Mouse (Mus musculus): ENCODE data around the gene Wasf2.

Gene Wasf2

DNA sequence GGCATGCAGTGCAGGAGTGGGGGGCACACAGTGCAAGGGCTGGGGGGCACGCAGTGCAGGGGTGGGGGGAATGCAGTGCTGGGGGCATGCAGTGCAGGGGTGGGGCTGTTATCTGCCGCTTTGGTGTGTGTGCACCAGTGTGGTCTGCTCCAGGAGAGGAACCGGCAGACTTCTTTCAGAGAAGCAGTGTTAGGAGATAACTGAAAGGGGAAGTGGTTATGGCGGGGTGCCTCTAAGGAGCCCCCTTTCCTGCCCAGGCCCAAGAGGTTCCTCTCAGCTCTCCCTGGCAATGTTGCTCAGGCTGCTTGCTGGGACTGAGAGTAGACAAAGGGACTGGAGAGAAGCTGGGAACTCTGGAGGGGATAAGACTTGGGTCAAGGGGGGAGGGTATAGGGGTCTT is 107.6 kb downstream of the Wasf2 start:
- DNase-seq (ENCODE audit: low spot score in 2 of 2), result no peak

DNA sequence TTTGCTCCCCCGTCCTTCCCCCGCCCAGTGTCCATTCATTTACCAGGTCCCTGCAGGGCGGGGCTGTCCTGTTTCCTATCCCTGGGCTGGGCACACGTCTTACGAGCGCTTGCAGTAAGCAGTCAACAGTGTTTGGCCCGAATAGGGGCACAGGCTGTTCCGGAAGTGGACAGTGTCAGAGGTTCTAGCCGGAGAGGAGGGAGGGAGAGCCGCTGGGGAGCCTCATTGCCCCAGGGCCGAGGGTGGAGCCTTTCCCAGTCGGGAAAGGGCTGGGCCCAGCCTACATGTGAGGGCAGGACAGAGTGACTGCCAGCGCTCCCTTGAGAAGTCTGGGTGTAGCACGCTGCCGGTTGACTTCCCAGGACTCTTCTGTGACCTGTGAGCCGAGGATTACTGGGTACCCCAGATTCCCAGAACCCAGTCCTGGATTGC is 110.2 kb downstream of the Wasf2 start, which contains the start of gene Map3k6:
Gene Map3k6 (plus strand): TSS at position 329 of the 432 bp plus-strand sequence.
- no peak for DNase-seq (ENCODE audit: low spot score in 2 of 2)

DNA sequence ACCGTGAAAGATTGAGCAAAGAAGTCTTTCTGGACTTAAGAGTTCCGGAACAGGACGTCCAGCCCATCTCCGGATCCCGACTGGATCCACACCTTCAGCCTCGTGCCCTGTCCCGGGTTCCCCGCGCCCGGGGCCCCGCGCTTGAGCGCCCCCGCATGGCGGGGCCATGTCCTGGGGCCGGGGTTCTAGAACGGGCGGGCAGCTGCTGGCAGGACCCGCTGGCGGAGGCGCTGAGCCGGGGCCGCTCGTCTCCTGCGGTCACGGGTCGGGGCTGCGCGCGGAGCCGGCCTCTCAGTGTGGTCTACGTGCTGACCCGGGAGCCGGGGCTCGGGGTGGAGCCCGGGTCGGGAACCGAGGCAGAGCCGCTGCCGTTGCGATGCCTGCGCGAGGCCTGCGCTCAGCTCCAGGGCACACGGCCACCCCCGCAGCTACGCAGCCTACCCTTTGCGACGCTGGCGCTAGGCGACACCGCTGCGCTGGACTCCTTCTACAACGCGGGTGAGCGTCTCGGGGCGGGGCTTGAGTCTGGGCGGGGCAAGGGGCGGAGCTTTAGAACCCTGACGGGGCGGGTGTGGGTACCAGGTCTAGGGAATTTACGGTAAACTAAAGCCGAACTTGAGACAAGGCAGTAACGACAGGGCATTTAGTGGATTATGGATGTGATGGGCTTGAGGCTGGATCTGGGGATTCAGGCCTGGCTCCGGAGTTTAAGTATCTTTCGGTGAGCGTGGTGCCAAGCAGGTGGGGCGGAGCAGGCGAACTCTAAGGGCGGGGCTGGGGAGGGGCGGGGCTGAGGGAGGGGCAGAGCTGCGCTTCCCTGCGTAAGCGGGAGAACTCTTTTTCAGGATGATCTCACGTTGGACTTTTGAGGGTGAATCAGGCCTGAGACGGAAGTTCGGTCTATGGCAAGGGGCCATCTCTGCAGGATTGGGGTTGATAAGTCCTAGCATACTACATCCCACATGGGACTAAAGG is 110.9 kb downstream of the Wasf2 start:
- DNase-seq (ENCODE audit: low spot score in 2 of 2), result peak; percentile 89 to 90

DNA sequence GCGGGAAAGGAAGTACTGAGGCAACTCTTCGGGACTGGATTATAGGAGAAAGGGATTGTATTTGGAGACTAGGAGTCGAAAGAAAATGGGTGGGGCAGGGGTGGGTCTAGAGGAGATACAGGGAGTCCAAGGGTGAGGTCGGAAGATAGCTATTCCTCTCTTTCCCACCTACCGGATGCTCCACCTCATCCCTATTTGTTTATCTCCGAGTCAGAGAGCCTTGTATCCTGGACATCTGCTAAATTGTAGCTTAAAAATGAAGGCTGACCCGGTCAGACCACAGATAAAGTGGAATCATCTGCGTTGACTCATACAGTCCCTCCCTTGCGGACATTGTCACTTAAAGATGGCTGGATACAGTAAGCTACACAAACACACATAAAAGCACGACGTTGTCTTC is 111.6 kb downstream of the Wasf2 start:
- DNase-seq (ENCODE audit: low spot score in 2 of 2), result no peak

DNA sequence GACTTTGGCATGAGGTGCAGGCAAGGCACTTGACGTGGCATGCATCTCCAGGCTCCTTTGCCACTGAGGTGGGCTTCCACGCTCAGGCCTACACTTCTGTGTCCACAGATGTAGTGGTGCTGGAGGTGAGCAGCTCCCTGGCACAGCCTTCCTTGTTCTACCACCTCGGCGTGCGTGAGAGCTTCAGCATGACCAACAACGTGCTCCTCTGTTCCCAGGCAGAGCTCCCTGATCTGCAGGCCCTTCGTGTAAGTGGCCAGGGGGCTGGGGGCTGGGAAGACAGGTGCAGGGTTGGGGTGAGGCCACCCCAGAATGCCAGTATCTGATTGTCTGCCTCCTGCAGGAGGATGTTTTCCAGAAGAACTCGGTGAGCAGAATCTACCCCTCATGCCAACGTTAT is 112.4 kb downstream of the Wasf2 start:
- DNase-seq (ENCODE audit: low spot score in 2 of 2), result no peak

DNA sequence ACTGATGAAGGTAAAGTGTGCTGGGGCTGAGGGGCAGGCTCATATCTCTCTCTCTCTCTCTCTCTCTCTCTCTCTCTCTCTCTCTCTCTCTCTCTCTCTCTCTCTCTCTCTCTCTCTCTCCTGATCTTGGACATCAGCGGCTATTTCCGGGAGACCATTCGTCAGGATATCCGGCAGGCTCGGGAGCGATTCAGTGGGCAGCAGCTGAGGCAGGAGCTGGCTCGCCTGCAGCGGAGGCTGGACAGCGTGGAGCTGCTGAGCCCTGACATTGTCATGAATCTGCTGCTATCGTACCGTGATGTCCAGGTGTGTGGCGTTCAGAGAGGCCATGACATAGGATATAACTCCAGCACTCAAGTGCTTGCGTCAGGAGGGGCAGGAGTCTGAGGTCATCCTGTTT is 113.2 kb downstream of the Wasf2 start:
- no peak for DNase-seq (ENCODE audit: low spot score in 2 of 2)

DNA sequence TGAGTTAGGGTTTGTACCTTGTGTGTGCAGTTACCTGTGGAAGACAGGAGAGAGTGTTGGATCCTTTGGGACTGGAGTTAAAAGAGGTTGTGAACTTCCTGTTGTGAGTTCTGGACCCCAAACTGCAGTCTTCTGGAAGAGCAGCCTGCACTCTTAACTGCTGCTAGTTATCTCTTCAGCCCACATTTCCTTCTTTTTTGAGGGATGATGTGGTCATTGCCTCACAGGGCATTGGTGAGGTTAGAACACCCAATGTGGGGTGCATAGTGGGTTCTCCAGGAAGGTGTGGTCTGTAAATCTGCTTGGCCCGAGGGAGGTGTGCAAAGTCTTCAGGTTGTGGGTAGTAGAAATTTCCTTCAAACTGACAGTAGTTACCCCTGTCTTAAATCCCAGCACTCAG is 114.0 kb downstream of the Wasf2 start:
- DNase-seq (ENCODE audit: low spot score in 2 of 2), result no peak

DNA sequence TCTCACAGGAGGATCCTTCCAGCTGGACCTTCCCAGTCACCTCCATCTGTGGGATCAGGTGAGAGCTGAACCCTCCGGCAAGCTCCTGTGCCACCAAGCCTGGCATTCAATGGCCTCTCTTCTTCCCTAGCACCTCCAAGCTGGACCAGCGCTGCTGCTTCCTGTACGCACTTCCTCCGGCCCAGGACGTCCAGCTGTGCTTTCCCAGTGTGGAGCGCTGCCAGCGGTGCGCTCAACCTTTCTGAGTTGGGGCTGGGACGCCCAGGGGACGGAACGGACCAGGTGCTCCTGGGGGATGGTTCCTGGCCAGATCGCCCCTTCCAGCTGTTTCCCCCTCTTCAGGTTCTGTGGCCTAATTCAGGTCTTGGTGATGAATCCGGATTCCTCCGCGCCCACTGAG is 116.8 kb downstream of the Wasf2 start:
- no peak for DNase-seq (ENCODE audit: low spot score in 2 of 2)

DNA sequence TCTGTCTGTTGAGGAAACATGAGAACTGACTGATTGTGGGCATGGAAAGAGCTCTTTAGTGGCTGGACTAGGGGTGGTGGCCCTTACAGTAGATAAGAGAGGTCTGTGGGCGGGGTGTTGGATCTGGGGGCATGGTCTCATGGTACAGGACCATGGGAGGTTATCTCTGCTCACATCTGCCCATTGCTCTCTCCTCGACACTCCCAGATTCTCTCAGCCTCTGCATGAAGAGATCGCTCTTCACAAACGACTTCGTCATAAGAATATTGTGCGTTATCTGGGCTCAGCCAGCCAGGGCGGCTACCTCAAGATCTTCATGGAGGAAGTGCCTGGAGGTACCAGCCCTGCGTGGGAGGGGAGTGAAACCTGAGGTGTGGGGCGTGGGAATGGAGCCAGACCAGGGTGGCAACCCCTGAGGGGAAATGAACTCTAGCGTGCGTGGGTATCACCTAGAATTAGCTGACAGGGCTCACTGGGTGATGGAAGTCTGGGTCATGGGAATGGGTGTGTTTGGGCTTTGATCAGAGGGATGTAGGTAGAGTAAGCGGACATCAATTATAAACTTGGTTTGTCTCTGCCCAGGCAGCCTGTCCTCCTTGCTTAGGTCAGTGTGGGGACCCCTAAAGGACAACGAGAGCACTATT is 117.6 kb downstream of the Wasf2 start:
- DNase-seq (ENCODE audit: low spot score in 2 of 2), result no peak
